Mouse (Mus musculus): Measurements from ENCODE around the gene Shisa8. TPM values are rescaled to one million over a fixed set of nuclear protein-coding genes. Genes with fewer than 3 reads are reported as not detected.
A peak's percentile ranks its signal among the peaks of the same experiment; 100 is the strongest.

The Shisa8 gene
- polyA plus RNA-seq, 1 experiment: 0.89 TPM

DNA sequence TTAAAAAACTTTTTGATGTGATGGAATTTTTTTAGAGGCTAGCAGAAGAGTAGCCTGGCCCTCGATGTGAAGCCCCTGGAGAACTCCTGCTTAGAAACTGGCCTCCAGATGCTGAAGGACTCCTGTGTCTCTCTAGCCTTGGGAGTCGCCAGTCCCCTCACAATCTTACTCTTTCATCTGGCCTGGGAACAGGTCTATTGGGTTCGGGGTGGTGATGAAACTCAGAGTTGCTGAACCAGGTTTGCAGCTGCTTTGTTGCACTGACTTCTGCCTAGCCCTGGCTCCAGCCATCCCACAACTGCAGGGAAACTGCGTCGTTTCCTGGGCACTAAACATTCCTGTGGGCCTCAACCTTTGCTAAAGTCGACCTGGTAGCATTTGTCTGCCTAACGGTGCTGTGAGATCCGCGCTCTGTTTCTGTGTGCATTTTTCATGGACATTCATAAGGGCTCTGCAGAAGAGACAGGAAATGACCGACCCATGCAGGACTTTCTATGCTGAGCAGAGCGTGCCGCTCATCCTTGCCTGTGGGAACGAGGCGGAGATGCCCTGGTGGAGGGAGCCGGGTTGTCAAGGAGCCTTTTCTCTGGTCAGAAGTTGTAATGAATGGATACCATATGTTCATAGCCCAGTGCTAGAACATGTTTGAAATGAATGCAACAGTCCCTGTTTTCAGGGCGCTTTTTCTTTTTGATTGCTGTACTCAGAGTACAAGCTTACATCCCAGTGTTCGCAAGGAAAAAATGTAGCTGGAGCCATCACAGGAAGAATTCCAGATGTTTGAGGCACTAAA is 54.2 kb downstream of the Shisa8 start:
- no peaks in the 10 kb centered on the region for H3K27me3 ChIP-seq (replicated peaks)
- TF ChIP-seq FLI1 (IDR thresholded peaks at IDR 0.05; ENCODE audit: low read length) (no peak), GATA1 (IDR thresholded peaks at IDR 0.05; ENCODE audit: borderline replicate concordance, low read length) (no peak)
- H3K4me3 ChIP-seq (replicated peaks): no peak overlapping the region
- peaks cover 69% of the 10 kb centered on the region for H3K36me3 ChIP-seq (replicated peaks; ENCODE audit: low read length)
- peaks cover 100% of the 10 kb centered on the region for H3K4me1 ChIP-seq
- H3K9me3 ChIP-seq: no peaks in the 10 kb centered on the region

DNA sequence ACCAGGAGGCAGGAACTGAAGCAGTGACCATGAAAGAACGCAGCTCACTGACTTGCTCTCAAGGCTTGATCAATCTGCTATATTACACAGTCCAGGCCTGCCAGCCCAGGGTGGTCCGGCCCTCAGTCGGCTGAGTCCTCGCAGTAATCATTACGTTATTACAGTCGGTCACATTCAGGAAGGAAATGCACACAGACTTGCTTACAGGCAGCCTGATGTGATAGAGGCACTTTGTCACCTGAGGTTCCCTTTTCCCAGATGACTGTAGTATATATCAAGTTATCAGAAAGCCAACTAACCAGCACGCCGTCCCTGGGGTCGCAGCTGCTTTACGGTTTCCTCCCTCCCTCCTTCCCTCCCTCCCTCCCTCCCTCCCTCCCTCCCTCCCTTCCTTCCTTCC is 55.7 kb downstream of the Shisa8 start:
- peaks cover 100% of the 10 kb centered on the region for H3K4me1 ChIP-seq
- peak overlapping the region; percentile 15 for H3K4me3 ChIP-seq (replicated peaks)
- no peaks in the 10 kb centered on the region for H3K9me3 ChIP-seq
- peaks cover 77% of the 10 kb centered on the region for H3K36me3 ChIP-seq (replicated peaks; ENCODE audit: low read length)
- no peaks in the 10 kb centered on the region for H3K27me3 ChIP-seq (replicated peaks)
- TF ChIP-seq FLI1 (IDR thresholded peaks at IDR 0.05; ENCODE audit: low read length) (no peak), GATA1 (IDR thresholded peaks at IDR 0.05; ENCODE audit: borderline replicate concordance, low read length) (no peak)

DNA sequence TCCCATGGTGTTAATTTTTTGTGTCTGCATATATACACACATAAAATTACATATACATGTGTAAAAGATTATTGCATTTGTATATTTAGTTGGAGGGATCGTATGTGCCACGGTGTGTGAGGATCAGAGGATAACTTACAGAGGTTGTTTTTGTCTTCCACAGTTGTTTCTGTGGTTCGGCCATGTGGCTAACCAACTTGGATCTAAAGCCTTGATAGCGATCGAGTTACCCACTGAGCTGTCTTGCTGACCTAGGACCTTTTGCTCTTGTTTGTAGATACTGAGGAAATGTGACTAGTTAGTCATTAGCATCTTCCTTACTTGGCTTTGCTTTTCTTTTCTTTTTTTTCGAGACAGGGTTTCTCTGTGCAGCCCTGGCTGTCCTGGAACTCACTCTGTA is 56.3 kb downstream of the Shisa8 start:
- H3K4me1 ChIP-seq: peaks cover 99% of the 10 kb centered on the region
- H3K4me3 ChIP-seq (replicated peaks): no peak overlapping the region
- no peaks in the 10 kb centered on the region for H3K27me3 ChIP-seq (replicated peaks)
- H3K9me3 ChIP-seq: no peaks in the 10 kb centered on the region
- H3K36me3 ChIP-seq (replicated peaks; ENCODE audit: low read length): peaks cover 77% of the 10 kb centered on the region
- TF ChIP-seq GATA1 (IDR thresholded peaks at IDR 0.05; ENCODE audit: borderline replicate concordance, low read length) (no peak), FLI1 (IDR thresholded peaks at IDR 0.05; ENCODE audit: low read length) (no peak)

Other genes with a start within 250 kb of the Shisa8 start
- not detected in 2 replicates for gene 1700029P11Rik, start 232.3 kb downstream of the Shisa8 start, polyA plus RNA-seq (2012; ENCODE audit: insufficient read depth, low replicate concordance)
- gene Xrcc6, start 225.0 kb downstream of the Shisa8 start, polyA plus RNA-seq (2012; ENCODE audit: insufficient read depth, low replicate concordance): 7.9 and 8.1 TPM in 2 replicates
- gene Desi1, start 179.0 kb downstream of the Shisa8 start, polyA plus RNA-seq (2012; ENCODE audit: insufficient read depth, low replicate concordance): 53.6 and 99.4 TPM in 2 replicates
- 96.3 and 124 TPM in 2 replicates for gene Snu13, start 165.2 kb downstream of the Shisa8 start, polyA plus RNA-seq (2012; ENCODE audit: insufficient read depth, low replicate concordance)
- not detected in 2 replicates for gene 4930407I10Rik, start 153.7 kb downstream of the Shisa8 start, polyA plus RNA-seq (2012; ENCODE audit: insufficient read depth, low replicate concordance)
- gene Mei1, start 142.8 kb downstream of the Shisa8 start, polyA plus RNA-seq (2012; ENCODE audit: insufficient read depth, low replicate concordance): not detected in 2 replicates
- 4.1 and 35.3 TPM in 2 replicates for gene Ccdc134, start 84.9 kb downstream of the Shisa8 start, polyA plus RNA-seq (2012; ENCODE audit: insufficient read depth, low replicate concordance)
- 351 and 1,948 TPM in 2 replicates for gene Srebf2, start 65.6 kb downstream of the Shisa8 start, polyA plus RNA-seq (2012; ENCODE audit: insufficient read depth, low replicate concordance)
- not detected in 2 replicates for gene Tnfrsf13c, start 11.6 kb upstream of the Shisa8 start, polyA plus RNA-seq (2012; ENCODE audit: insufficient read depth, low replicate concordance)
- gene Cenpm, start 31.9 kb upstream of the Shisa8 start, polyA plus RNA-seq (2012; ENCODE audit: insufficient read depth, low replicate concordance): 9.2 and 32.0 TPM in 2 replicates
- 0.06 TPM in 1 of 2 replicates, not detected in the other for gene 1500009C09Rik, start 39.6 kb upstream of the Shisa8 start, polyA plus RNA-seq (2012; ENCODE audit: insufficient read depth, low replicate concordance)
- gene Sept3, start 62.1 kb upstream of the Shisa8 start, polyA plus RNA-seq (2012; ENCODE audit: insufficient read depth, low replicate concordance): 0.62 TPM in 1 of 2 replicates, not detected in the other
- not detected in 2 replicates for gene Wbp2nl, start 86.1 kb upstream of the Shisa8 start, polyA plus RNA-seq (2012; ENCODE audit: insufficient read depth, low replicate concordance)
- 280 and 641 TPM in 2 replicates for gene Naga, start 126.1 kb upstream of the Shisa8 start, polyA plus RNA-seq (2012; ENCODE audit: insufficient read depth, low replicate concordance)
- gene Pheta2, start 126.1 kb upstream of the Shisa8 start, polyA plus RNA-seq (2012; ENCODE audit: insufficient read depth, low replicate concordance): 1.2 and 5.5 TPM in 2 replicates
- gene Smdt1, start 126.1 kb upstream of the Shisa8 start, polyA plus RNA-seq (2012; ENCODE audit: insufficient read depth, low replicate concordance): 118 and 198 TPM in 2 replicates
- 274 and 631 TPM in 2 replicates for gene Ndufa6, start 141.5 kb upstream of the Shisa8 start, polyA plus RNA-seq (2012; ENCODE audit: insufficient read depth, low replicate concordance)
- 0.13 TPM in 1 of 2 replicates, not detected in the other for gene Cyp2d22, start 167.4 kb upstream of the Shisa8 start, polyA plus RNA-seq (2012; ENCODE audit: insufficient read depth, low replicate concordance)
- gene Cyp2d11, start 181.2 kb upstream of the Shisa8 start, polyA plus RNA-seq (2012; ENCODE audit: insufficient read depth, low replicate concordance): not detected in 2 replicates
- not detected in 2 replicates for gene Cyp2d10, start 194.4 kb upstream of the Shisa8 start, polyA plus RNA-seq (2012; ENCODE audit: insufficient read depth, low replicate concordance)
- not detected in 2 replicates for gene Cyp2d9, start 220.6 kb upstream of the Shisa8 start, polyA plus RNA-seq (2012; ENCODE audit: insufficient read depth, low replicate concordance)

All from megakaryocyte, embryonic 14.5 days (primary cell).